Mouse (Mus musculus) spleen, adult 12 weeks (tissue): ENCODE measurements around the gene Mrpl12.

Source experiments
- DNase-seq: peaks from one replicate; pipeline ENCODE4 v3.0.0; 2022; ENCODE audit warnings: low spot score

Mrpl12 gene

DNA sequence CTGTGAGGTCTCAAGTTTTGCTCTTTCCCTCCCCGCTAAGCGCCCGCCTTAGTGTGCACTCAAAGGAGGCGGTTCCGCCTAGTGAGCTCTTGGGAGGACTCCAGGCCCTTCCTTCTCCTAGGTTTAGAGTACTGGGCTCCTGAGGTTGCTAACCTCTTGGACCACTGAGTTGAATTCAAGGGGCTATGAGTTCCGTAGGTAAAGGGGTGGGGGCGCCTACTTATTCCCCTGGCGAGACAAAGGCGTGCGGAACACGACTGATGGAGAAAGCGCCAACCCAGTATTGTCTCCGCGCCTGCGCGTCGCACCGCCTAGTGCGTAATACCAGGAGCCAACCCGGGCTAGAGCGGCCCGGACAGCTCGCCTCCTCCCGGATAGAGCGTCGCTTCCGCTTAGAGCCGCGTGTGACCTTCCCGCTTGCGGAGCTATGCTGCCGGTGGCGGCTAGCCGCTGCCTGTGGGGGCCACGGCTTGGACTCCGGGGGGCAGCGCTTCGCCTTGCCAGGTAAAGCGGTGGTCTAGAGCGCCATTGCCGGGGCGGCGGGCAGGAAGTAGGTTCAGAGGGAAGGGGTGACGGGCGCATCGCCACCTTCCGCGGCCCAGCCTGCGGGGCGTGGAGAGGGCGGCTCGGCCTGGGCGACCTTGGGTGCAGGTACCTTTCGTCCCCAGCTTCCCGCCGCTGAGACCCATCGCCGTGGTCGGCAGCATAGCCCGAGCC is at the start of gene Mrpl12:
Mrpl12 (plus strand) TSS at position 349 of the 717 bp plus-strand sequence.
- peak; percentile 78 for DNase-seq

DNA sequence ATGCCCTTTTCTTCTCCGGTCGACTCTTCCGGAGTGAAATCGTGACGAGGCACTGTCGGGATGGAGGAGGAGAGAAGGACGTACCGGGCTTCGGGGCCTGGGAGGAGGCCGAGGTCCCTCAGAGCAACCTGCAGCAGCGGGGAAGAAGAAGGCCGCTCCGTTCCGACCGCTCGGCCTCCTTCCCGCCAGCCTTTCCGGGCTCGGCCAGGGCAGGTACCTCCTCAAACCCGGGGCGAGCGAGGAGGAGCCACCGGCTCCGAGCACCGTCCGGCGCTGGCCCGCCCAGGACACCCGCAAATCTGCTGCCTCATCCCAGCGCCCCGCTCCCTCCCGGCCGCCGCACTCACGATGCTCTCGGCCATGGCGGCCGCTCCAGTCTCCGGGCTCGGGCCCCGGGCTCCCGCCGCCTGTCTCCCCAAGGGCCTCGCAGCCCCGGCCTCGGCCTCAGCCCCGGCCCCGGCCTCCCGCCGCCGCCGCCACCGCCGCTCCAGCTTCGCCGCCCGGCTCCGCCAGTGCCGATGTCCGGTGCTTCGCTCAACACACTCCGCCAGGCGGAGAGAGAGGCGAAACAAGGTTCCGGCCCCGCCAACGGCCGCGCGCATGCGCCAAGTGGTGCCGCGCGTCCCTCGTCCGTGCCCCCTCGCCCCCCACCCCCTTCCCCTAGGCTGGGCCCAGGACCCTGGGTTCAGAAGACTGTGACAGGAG is 47.1 kb upstream of the Mrpl12 start, which contains the start of gene Nploc4:
Nploc4 (minus strand) TSS at position 557 of the 705 bp plus-strand sequence.
- peak; percentile 85 for DNase-seq

DNA sequence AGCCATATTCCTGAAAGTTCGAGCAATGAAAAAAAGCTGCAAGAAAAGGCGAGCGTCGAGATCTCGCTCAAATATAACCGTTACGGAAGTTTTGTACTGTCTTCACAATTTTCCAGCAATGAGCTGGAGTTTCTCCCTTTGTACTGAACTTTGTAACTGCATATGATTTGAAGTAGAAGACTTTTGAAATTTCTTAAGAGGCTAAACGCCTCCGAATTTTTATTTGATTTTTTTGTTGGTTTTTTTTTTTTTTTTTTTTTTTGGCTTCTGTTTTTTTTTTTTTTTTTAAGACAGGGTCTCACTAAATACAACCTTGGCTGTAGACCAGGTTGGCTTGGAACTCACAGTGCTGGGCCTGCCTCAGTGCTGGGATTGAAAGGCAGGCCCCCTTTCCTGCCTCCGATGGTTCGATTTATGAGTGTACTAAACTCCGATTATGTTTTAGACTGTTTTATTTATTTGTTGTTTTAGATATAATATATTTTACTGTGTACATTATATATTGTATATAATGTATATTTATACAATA is 46.5 kb upstream of the Mrpl12 start:
- no peak for DNase-seq

DNA sequence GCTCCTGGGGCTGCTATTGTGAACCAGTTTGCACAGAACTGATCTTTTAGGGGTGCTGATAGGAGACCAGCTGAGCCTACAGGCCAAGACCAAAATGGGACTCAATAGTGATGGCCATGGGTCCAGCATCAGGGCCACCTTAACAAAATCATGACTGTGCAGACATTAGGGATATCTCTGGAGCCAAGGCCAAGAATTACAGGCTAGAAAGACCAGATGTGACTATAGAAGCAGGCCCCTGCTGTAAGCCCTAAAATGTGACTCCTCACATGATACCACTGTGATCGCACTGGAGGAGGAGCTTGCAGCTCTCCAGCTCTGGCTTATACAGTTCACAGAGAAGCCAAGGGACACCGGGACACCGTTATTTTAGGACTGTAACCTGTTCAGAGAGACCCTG is 42.1 kb upstream of the Mrpl12 start, which contains the start of gene Tspan10:
Tspan10 (plus strand) TSS at position 301 of the 400 bp plus-strand sequence.
- DNase-seq = no peak

DNA sequence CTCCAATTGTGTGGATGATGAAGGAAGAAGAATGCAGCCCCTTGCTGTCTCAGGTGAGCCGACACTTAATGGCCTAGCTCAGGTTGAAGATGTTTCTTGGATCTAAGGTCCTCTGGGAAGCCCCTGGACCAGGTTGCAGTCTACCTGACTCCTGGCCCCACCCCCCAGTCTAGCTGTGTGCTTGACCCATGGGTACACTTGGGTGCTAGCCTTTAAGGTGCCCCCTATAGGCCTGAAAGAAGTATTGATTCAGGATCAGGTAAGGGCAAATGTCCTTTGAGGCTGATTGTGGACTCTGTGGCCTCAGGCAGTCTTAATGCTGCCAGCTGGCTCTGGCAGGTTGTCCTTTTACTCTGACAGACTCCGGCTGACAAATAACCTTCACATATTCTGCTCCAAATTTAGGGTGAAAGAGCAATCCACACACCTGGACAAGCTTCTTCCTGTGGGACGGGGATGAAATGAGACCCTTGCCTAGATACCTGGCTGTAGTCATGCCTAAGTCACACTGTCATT is 41.6 kb upstream of the Mrpl12 start:
- no peak for DNase-seq

DNA sequence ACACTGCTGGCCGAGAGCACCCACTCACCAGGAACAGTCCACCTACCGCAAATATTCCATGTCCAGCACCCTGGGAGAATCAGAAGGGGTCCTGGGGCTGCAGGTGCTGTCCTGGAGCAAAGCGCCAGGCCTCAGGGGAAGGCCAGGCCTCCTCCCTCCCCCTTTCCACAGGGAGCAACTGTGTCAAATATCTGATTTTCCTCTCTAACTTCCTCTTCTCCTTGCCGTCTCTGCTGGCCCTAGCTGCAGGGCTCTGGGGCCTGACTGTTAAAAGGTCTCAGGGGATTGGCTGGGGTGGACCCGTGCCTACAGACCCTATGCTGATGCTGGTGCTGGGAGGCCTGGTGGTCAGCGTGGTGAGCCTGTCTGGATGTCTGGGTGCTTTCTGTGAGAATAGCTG is 40.3 kb upstream of the Mrpl12 start:
- no peak for DNase-seq

DNA sequence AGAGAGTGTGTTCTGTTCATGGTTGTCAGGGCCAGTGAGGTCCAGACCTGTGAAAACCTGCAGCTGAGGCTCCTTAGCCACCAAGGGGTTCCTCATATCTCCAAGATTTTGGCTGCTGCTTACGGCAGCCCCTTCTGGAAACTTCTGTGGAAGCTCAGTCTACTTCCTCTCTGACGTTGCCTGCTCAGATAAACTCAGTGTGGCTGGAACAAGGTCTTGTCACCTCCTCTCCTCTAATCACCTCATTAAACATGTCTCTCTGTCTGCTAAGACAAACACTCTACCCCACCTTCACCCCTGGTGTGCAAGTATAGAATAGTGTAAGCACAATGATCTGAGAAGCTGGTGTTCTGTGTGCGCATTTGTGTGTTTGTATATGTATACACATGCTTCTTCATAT is 38.9 kb upstream of the Mrpl12 start:
- DNase-seq = no peak

DNA sequence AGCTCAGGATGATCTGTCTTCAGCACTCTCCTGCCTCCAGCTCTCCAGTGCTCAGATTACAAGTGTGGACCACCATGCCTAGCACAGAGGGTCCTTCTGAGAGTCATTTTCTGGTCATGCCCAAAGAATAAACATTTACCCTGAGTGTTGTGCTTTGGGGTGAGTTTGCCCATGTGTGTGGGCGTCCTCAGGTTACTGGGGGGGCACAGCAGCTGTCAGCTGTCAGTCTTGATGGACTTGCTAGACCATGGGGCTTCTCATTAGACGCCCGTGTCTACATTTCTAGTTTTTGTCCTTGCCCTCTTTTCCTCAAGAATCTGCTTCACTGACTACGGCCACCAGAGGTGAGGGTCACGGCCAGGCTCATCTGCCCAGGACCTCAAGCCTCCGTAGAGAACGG is 37.2 kb upstream of the Mrpl12 start:
- no peak for DNase-seq

DNA sequence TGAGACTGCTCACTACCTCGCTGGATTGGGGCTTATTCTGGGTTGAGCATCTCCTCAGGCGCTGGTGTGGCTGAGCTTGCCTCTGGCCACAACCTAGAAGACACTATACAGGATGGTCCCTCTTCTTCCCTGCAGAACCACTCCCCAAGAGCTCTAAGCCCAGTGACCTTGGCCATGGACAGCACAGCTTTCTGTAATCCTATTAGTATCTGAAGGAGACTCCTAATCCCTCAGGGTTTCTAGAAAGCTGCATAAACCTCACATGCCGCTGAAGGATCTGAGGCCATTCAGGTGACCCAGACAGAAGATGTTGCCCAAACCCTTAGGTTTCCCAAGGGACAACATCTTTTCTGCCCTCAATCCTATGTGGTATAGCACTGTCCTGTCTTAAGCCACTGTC is 32.2 kb upstream of the Mrpl12 start:
- no peak for DNase-seq

DNA sequence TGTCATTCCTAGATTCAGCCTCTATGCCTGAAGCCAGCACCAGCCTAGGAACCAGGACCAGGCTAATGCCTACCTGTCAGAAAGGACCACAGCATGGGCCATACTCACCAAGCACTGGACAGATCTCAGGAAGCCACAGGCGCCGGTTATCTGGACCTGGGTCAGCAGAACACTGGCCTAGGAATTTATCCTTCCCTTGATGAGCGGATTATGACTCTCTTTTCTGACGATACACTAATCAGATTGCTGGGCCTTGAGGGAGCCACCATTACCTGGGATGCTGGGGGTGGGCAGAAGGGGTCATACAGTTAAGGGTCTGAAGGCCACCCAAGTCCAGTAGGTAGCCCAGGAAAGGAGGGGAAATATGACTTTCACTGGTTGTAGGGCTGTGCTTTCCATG is 31.1 kb upstream of the Mrpl12 start, which contains the start of gene Pde6g:
Pde6g (minus strand) TSS at position 195 of the 400 bp plus-strand sequence.
- DNase-seq = no peak

DNA sequence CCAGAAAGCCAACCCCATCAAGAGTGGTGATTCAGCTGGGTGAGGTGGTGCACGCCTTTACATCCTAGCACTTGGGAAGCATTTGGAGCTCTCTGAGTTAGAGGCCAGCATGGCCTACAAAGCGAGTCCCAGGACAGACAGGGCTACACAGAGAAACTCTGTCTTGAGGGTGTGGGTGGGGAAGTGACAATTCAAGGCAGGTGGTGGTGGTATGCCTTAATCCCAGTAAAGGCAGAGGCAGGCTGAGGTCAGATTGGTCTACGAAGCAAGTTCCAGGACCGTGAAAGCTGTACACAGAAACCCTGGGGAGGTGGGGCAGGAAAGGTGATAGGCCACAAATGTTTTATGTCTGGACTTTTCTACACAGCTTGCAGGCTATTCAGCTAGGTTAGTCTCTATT is 29.4 kb upstream of the Mrpl12 start:
- no peak for DNase-seq

DNA sequence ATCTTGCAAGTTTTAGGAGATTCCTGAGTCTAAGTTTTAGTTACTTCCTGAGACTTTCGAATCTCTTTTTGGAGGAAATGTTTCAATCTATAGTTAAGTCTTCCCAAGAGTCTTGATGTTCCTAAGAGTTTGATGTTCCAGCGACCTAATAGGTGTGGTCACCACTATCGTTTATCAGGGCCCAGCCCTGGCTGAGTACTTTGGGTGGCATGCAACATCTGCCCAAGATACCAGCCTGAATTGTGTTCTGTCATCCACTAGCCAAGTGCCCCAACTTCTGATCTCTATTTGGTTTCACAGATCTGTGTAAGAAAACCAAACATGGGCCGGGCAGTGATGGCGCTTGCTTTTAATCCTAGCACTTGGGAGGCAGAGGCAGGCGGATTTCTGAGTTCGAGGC is 29.0 kb upstream of the Mrpl12 start:
- DNase-seq = no peak

DNA sequence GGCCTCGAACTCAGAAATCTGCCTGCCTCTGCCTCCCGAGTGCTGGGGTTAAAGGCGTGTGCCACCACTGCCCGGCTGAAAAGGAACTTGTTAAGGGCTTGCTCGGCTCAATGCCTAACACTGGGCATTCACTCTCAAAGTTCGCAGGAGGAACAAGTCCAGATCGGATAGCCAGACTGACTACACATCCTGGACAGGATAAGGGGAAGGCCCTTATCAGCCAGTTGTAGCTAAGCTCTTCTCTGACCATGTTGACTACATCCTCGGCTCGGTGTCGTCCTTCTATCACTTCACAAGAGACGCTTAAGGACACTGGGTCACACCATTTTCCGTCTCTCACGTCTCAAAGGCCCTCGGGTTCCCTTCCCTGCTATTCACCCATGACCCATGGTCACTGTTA is 27.0 kb upstream of the Mrpl12 start:
- no peak for DNase-seq

DNA sequence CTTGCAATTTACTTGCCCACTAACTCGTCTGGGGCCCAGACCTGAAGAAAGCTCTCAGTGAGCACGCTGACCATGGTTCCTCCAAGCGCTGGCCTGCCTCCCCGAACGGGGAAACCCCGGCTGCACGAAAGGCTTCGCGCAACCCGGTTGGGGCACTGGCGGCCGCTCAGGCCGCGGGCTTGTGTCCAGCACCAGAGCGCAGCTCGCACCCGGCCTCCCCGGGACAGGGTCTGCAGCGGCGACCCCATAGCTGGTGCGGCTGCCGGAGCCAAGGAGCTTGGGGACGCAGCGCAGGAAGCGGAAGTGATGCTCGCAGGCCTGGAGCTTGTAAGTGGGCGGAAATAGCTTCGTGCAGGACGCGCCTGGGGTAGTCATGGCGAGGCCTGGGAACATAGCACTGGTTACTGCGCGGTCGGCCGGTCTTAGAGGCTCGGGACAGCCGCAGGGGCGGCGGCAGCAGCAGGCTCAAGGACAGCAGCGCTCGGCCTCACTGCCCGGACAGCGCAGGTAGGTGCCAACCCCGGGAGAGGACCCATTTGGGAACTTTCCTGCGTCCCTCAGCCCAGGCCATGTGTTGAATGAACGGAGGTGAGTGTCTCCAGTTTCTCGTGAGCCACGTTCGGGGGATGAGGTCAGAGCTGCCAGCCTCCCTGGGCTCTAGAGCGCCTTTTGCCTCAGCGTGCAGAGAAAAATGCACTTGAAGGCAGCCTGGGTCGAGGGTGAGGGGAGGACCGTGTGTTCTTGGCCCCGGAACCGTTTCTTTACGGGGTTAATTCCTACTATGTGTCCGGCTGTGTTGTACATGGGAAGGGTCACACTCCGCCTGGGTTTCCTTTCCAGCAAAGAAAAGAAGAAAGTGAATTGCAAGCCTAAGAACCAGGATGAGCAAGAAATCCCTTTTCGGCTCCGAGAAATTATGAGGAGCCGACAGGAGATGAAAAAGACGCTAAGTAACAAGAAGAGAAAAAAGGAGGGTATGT is 26.4 kb upstream of the Mrpl12 start, which contains the start of the genes Oxld1 and Ccdc137:
Oxld1 (minus strand) TSS at position 297 of the 980 bp plus-strand sequence.
Ccdc137 (plus strand) TSS at position 344 of the 980 bp plus-strand sequence.
- peak; percentile 61 for DNase-seq

DNA sequence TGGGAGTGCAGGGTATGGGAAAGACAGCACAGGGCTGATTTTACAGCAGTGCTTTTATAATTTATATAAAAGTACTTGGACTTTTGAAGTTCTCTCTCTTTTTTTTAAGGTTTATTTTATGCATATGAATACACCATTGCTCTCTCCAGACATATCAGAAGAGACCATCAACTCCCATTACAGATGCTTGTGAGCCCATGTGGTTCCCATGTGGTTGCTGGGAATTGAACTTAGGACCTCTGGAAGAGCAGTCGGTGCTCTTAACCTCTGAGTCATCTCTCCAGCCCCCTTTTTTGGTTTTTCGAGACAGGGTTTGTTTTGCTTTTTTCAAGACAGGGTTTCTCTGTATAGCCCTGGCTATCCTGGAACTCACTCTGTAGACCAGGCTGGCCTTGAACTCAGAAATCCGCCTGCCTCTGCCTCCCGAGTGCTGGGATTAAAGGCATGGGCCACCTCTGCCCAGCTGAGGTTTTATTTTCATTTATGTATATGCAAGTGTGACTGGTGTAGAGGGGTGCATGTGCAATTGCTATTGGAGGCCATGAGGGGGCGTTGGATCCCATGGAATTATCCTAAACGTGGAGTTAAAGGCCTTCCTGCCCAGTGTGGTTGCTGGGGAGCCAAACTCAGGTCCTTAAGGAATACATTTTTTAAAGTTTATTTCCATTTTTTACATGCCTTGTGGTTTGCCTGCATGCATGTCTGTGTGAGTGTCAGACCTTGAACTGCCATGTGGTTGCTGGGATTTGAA is 25.4 kb upstream of the Mrpl12 start:
- no peak for DNase-seq

DNA sequence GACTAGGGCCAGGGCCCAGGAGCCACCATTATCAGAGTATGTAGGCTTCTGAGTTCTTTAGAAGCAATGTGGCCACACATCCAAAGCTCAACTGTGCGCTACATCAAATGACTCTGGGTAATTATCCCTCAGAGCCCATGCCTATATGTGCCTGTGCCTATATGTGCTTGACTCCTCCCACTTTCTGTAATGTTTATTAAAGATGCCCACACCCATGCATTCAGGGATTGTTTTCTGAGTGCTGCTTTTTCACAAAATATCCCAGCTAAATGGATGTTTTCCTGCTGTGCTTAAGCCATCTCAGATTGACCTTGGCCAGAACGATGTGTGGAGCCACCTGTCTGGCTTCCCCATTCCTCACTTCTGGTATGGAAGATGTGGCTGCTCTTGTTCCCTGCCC is 20.9 kb upstream of the Mrpl12 start:
- no peak for DNase-seq

DNA sequence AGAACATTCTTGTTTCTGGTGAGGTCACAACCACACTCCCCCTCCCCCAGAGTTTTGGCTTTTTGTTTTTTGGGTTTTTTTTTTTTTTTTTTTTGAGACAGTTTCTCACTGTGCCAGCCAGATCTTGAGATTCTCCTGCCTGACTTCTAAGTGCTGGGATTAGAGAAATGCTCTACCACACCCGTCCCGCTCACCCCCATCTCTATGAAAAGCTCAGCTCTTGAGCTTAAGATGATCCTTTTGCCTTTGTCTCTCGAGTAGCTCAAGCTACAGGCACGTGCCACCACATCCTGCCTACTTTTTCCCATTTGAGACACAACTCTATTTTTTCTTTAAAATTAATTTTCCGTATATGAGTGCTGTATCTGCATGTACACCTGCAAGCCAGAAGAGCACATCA is 20.0 kb upstream of the Mrpl12 start:
- no peak for DNase-seq

DNA sequence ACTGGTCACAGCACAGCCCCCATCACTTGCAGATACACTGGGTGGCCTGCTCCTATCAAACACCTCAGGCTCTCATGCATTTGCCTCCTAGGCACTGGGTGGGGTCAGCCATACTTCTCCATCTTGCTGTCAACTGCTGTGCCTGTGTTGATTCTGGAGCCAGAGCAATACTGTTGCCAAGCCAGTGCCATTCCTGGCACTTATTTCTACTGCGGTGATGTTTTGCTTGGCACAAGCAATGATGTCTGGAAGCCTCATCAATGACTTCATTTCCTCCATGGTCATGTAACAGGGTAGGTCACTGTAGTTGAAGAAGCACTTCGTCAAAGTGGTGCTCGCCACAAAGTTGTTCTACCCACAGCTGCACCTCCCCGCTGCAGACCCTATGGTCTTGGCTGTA is 18.9 kb upstream of the Mrpl12 start:
- DNase-seq = no peak

DNA sequence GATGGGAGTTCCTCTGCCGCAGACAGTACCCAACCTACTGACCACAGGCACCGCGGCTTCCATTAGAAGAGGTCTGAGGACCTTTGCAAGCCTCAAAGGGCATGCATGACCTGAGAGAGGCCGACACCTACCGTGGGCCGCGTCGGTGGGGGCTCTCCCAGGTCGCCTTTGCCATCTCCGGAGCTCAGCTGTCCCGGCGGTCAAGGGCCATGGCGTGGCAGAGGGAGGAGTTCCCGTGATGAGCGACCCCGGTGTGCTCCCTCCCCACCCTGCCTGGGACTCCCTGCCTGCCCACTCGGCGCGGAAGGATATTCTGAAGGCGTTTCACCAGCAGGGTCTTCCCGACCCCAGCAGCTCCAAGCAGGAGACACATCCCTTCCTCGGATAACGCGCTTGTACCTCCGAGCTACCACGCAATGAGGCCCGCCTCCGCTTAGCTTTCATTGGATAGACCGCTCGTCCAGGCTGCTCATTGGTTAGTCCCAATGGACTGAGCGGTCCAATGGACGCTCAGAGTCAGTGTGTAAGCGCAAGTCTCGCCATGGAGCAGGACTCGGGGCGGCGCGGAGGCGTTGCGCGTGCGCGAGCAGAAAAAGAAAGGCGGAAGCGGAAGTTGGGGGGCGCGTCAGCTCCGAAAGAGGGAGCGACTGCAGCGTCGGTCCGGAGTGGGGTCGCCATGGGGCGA is 17.2 kb upstream of the Mrpl12 start, which contains the start of gene Arl16:
Arl16 (minus strand) TSS at position 557 of the 685 bp plus-strand sequence.
- peak; percentile 95 for DNase-seq

DNA sequence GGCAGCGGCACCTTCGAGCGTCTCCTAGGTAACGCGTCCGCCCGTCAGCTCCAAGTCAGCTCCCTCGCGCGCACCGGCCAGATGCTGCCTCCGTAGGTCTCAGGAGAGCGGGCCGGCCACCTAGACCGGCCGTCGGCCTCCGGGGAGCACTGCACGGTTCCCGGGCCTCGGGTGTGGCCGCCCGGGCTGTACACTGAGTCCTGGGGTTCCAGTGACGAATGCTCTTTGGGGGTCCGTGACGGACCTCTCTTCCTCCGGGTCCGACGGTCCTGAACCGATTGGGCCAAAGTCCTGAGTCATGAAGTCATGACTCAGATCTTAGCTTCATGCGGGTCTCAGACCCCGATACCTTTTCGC is 16.7 kb upstream of the Mrpl12 start:
- no peak for DNase-seq
